Mouse (Mus musculus): ENCODE results near the gene Smim17.

- TF ChIP-seq CTCF (conservative IDR thresholded peaks at IDR 0.05; ENCODE audit: low read length) = no peak
- no peak for TF ChIP-seq NANOG (IDR thresholded peaks at IDR 0.05; ENCODE audit: borderline replicate concordance, low read length)
Measured at GRCm38 (mm10) chr7:6419894-6420293, 21.4 kb downstream of the Smim17 start.
